Mouse (Mus musculus) urinary bladder, postnatal 10 days (tissue): ENCODE measurements around the gene Yars.
"Not testable (repeated sequence)": the region's sequence is repeated elsewhere in the genome, so short reads cannot be mapped to it uniquely, and the experiment has no call there.

Source experiments
- DNase-seq: peaks from one replicate; pipeline ENCODE4 v3.0.0; 2022; ENCODE audit warnings: low spot score

The Yars gene

GRCm38 (mm10) chr4:129188803-129189541 lies 588 bp upstream of the Yars start:
- DNase-seq, result peak; percentile 18

- no peak for DNase-seq
These were observed 978 bp downstream of the Yars start for GRCm38 (mm10) chr4:129190538-129190937.

GRCm38 (mm10) chr4:129191691-129192090 lies 2.1 kb downstream of the Yars start:
- no peak for DNase-seq

- DNase-seq, result no peak
These were observed 4.7 kb downstream of the Yars start for GRCm38 (mm10) chr4:129194280-129194679.

- no peak for DNase-seq
These were observed 8.0 kb downstream of the Yars start for GRCm38 (mm10) chr4:129197514-129197913.

- DNase-seq, result no peak
These were observed 15.1 kb downstream of the Yars start for GRCm38 (mm10) chr4:129204655-129205054.

- no peak for DNase-seq
These were observed 17.2 kb downstream of the Yars start for GRCm38 (mm10) chr4:129206792-129207191.

GRCm38 (mm10) chr4:129209504-129209903 lies 19.9 kb downstream of the Yars start:
- DNase-seq, result no peak

- no peak for DNase-seq
These were observed 21.9 kb downstream of the Yars start for GRCm38 (mm10) chr4:129211461-129211860.

GRCm38 (mm10) chr4:129212486-129212885 lies 22.9 kb downstream of the Yars start:
- DNase-seq, result not testable (repeated sequence)

- DNase-seq, result no peak
These were observed 29.1 kb downstream of the Yars start for GRCm38 (mm10) chr4:129218569-129219175.

GRCm38 (mm10) chr4:129219198-129219597 lies 29.6 kb downstream of the Yars start:
- DNase-seq, result no peak

- no peak for DNase-seq
These were observed 31.0 kb downstream of the Yars start for GRCm38 (mm10) chr4:129220376-129221089.

GRCm38 (mm10) chr4:129221097-129222010 lies 31.8 kb downstream of the Yars start:
- no peak for DNase-seq

- no peak for DNase-seq
These were observed 32.7 kb downstream of the Yars start for GRCm38 (mm10) chr4:129222019-129222925.

- no peak for DNase-seq
These were observed 34.1 kb downstream of the Yars start for GRCm38 (mm10) chr4:129223421-129224281.

- no peak for DNase-seq
These were observed 35.8 kb downstream of the Yars start for GRCm38 (mm10) chr4:129225315-129225714.

- DNase-seq, result no peak
These were observed 36.9 kb downstream of the Yars start for GRCm38 (mm10) chr4:129226441-129226963.

GRCm38 (mm10) chr4:129227170-129227984 lies 37.8 kb downstream of the Yars start:
- DNase-seq, result no peak
